Mouse (Mus musculus) cerebellum, adult 9-11 months (tissue): ENCODE data around the gene Nbas.

Experiments used
- DNase-seq: peaks from one replicate; pipeline ENCODE4 v3.0.0; 2022

Nbas gene

DNA sequence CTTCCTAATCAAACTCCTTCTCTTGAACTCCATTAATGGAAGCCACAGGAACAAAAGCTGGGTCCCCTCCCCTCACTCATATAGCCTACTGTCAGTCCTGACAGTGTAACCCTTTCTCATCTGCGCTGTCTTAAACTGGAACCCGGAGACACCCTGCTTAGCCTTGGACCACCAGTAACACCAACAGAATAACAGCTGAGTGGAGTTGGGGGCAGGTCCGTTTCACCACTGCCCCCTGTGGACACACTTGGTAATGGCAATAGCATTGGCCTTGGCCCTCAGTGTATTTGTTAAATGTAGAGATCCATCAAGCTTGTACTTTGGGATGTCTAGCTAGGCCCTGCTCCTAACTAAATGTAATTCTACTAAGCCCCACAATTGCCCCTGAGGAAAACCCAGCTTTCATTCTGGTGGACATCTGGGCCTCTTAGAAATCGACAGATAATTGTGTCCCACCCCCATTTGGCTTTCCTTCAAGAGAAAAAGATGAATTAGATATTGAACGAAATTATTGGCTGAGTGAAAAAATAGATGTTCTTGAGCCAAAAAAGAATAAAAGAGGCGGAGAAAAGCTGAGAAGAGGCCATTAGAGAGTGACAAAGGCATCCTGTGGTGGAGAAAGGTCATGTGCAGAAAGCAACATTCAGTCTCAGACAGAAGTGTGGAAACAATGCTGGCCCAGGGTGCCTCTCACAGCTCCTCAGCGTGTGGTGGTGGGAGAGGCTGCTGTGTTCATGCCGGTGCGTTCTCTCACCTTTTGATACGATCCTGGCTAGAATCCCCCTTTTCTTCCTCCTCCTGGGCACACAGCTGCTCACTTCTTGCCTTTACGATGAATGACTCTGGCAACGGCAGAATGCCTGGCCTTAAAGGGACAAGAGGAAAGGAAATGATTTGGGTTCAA lies 358.1 kb downstream of the Nbas start:
- DNase-seq = no peak
